Mouse (Mus musculus) gastrocnemius, adult 2 months (tissue): ENCODE measurements at regions not wholly inside any gene's neighbourhood (a gene's known extent, or its start where the extent isn't known, plus 50 kb on each side); places are given as distances from the start of the nearest gene placed in this dataset.
"Not testable (repeated sequence)": the region's sequence is repeated elsewhere in the genome, so short reads cannot be mapped to it uniquely, and the experiment has no call there.

Experiments used
- DNase-seq: peaks from one replicate; pipeline ENCODE4 v3.0.0; 2022
- H3K27ac ChIP-seq: fragments of 200-600 bp; 2 replicates; pipeline ENCODE4 v1.8.1; 2022; ENCODE audit warnings: mild to moderate bottlenecking
- H3K4me3 ChIP-seq: fragments of 200-600 bp; 2 replicates; pipeline ENCODE4 v1.8.1; 2022; ENCODE audit warnings: mild to moderate bottlenecking, moderate library complexity
- CTCF ChIP-seq: fragments of 200-600 bp; IDR thresholded peaks from 2 replicates; pipeline ENCODE4 v1.8.1; 2022; ENCODE audit warnings: antibody characterized with exemption, mild to moderate bottlenecking, moderate library complexity
- intact Hi-C: fragments of 180-260 bp; cut with DNase I; formaldehyde crosslinking; loops from one replicate; pipeline ENCODE4 v1.15.1; 2025

GRCm38 (mm10) chr6:14522742-14523141, 232.3 kb downstream of the Ppp1r3a start:
- TF ChIP-seq CTCF, result peak; percentile 68
- intact Hi-C loops, result no loop called here
- DNase-seq, result no peak
- H3K4me3 ChIP-seq, result no peak overlapping the region
- no peak overlapping the region for H3K27ac ChIP-seq

GRCm38 (mm10) chr6:14521321-14521720, 233.8 kb downstream of the Ppp1r3a start:
- intact Hi-C loops, result no loop called here
- DNase-seq, result no peak
- no peak overlapping the region for H3K4me3 ChIP-seq
- TF ChIP-seq CTCF, result no peak
- H3K27ac ChIP-seq, result no peak overlapping the region

DNA sequence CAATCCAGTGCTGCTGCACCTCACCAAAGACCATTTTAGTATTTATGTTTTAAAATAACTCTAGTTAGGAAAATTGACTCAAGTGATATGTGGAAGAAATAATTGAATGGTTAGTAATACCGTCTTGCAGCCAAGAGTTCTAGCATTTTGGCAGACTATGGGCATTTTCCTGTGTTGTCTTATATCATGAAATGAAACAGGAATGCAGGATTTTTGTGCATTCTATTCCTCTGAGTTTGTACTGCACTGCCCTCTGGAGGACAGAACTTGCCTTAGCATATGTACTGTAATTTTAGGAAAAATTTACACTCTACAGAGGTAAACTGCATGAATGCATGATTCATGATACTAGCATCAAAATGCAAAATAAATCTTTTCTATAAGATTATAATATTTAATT, 250.9 kb downstream of the Ppp1r3a start:
- DNase-seq, result no peak
- TF ChIP-seq CTCF, result peak; percentile 78
- intact Hi-C loops, result no loop called here
- Histone ChIP-seq H3K27ac (no peak overlapping the region), H3K4me3 (no peak overlapping the region; the same call in 1 of the 2 replicates)

DNA sequence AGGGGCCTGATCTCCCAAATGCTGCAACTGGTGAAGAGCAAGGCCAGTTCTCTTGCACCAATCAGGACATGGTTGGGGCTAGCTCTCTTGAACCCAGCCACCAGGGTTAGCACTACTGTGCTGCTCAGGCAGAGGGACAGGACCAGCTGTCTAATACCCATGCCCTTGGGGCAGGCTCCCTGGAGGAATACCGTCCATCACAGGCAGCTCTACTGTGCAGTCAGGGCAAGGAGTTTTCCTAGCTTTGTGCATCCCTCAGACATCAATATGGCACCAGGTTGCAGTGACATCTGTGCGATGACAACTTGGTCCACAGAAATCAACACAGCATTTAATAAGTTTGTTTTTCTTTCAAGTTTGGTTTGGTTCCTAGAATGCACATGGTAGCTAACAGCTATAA, 254.4 kb downstream of the Ppp1r3a start:
- TF ChIP-seq CTCF, result no peak
- DNase-seq, result no peak
- Histone ChIP-seq H3K4me3 (no peak overlapping the region), H3K27ac (no peak overlapping the region)
- intact Hi-C loops, result no loop called here

DNA sequence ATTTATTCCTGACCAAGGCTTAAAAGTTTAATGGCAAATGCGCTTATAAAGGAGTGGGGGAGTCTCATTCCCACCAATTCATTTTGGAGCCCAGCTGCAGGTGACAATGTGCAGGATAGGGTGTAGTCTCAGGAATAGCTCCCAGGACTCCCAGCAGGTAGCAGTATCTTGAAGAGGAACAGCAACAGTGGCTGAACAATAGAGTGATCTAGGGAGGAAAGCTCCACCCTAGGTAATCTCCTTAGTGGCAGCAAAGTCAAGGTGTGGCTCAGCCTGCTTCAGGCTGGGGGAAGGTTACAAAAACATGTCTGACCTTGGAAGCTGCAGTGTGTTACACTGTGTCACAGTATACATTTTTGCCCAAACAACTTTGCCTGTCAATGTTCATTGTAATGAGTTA, 255.2 kb downstream of the Ppp1r3a start:
- intact Hi-C loops, DNase-seq, H3K4me3 ChIP-seq, H3K27ac ChIP-seq: not testable (repeated sequence)

DNA sequence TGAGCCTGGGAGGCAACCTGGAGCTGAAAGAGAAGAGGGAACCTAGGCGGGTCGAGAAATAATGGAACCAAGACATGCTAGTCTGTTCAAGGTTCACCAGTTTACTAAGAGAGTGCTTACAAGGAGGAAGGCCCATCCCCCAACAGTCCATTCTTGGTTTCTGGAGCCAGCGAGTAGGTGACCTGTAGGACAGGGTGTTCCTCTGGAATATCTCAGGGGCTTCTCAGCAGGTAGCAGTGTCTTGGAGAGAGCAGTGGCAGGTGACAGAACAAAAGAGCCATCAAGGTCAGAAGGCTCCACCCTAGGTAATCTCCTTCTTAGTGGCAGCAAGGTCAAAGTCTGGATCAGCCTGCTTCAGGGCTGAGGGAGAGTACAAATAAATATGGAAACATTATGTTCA, 268.4 kb downstream of the Ppp1r3a start:
- H3K4me3 ChIP-seq, intact Hi-C loops, DNase-seq, H3K27ac ChIP-seq: not testable (repeated sequence)

- Histone ChIP-seq H3K4me3 (no peak overlapping the region), H3K27ac (no peak overlapping the region)
- intact Hi-C loops, result no loop called here
- no peak for TF ChIP-seq CTCF
- DNase-seq, result no peak
These were observed 298.7 kb downstream of the Ppp1r3a start for GRCm38 (mm10) chr6:14456394-14456793.

GRCm38 (mm10) chr6:14453321-14453720, 301.8 kb downstream of the Ppp1r3a start:
- intact Hi-C loops, DNase-seq, H3K4me3 ChIP-seq, H3K27ac ChIP-seq: not testable (repeated sequence)

DNA sequence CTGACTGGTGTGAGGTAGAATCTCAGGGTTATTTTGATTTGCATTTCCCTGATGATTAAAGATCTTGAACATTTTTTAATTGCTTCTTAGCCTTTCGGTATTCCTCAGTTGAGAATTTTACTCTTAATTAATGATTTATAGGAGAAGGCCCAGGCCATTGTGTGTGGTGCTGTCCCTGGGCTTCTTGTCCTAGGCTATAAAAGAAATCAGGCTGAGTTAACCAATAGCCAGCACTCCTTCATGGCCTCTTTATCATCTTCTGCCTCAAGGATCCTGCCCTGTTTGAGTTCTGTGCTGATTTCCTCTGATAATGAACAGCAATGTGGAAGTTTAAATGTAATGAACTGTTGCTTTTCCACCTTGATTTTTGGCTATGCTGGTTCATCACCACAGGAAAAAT, 323.3 kb downstream of the Ppp1r3a start:
- no peak overlapping the region for H3K27ac ChIP-seq

DNA sequence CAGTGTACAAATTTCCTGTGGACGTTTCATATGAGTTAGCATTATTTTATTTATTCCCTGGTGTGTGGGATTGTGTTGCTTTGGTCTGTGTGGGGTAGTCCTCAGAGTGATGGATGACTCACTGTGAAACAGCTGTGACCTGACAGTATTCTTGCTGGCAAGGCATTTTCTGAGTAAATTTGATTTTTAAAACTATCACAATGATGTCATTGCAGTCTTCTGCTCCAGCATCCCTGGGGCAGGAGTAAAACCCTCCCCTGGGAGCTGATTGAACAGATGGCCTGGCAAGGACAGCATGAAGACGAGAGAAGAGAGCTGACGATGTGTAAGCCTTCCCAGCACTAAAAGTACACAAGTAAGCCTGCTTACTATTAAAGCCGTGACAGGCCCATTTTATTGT, 345.3 kb downstream of the Ppp1r3a start:
- intact Hi-C loops, result no loop called here
- no peak overlapping the region for H3K4me3 ChIP-seq
- peak; percentile 19 for DNase-seq
- no peak overlapping the region for H3K27ac ChIP-seq
- TF ChIP-seq CTCF, result no peak

More for the DNA sequence above, 323.3 kb downstream of the Ppp1r3a start:
- intact Hi-C loops, result no loop called here
- no peak overlapping the region for H3K4me3 ChIP-seq
- no peak for TF ChIP-seq CTCF
- DNase-seq, result no peak

DNA sequence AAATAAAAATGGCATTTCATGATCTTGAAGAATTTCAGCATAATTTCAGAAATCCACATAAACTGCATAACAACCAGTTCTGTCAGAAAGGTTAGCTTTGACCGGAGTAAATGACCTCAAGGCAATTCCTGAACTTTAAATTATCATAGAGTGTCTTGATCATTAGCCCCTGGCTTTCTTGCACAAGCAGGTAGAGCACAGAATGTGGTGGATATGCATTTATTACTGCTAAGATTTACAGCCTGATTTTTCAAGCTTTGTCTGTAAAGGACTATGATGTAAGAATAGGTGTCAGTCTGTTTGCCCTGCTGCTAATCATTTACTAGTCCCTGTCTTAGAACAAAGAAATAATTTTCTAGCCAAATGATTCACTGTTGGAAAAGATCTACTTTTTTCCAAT, 347.3 kb downstream of the Ppp1r3a start:
- intact Hi-C loops, result no loop called here
- Histone ChIP-seq H3K27ac (no peak overlapping the region), H3K4me3 (no peak overlapping the region)
- no peak for DNase-seq
- no peak for TF ChIP-seq CTCF

GRCm38 (mm10) chr6:14358280-14358679, 396.8 kb downstream of the Ppp1r3a start:
- DNase-seq, result no peak
- intact Hi-C loops, result no loop called here
- no peak overlapping the region for H3K27ac ChIP-seq
- no peak overlapping the region for H3K4me3 ChIP-seq
- no peak for TF ChIP-seq CTCF
